Mouse (Mus musculus) bone marrow macrophage, adult 2 months (primary cell): ENCODE results near the gene Defa37.
"Not testable (repeated sequence)": the region's sequence is repeated elsewhere in the genome, so short reads cannot be mapped to it uniquely, and the experiment has no call there.

Experiments used
- CTCF ChIP-seq: IDR thresholded peaks from 2 replicates; pipeline ENCODE4 v1.5.1; 2012; ENCODE audit warnings: low read depth, mild to moderate bottlenecking, low read length, moderate library complexity
- POLR2A ChIP-seq: IDR thresholded peaks from 2 replicates; pipeline ENCODE4 v1.6.1; 2012; ENCODE audit warnings: mild to moderate bottlenecking, low read depth, low read length, borderline replicate concordance

GRCm38 (mm10) chr8:21565086-21565485 is at the start of gene Defa37:
- not testable (repeated sequence) for TF ChIP-seq CTCF, POLR2A
